In the genomic region with DNA sequence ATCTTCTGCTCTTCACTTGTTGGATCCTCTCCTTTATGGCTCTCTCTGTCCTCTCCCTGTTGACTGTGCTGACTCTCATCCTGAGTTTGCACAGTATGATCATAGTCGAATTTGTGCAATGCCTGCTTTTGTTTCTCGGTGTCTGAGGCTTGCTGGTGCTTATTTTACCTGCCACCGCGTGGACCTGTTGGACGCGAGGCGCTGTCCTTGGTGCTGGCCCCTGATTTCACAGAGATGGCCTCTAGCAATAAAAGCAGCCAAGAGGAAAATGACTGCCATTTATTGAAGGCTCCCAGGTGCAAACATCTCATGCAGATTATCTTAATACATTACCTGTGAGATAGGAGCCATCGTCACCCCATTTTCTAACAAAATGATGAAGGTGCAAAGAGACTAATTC, we compare ENCODE assay signal across 12 mouse cellular contexts. TPM values are rescaled to one million over a fixed set of nuclear protein-coding genes. Genes with fewer than 3 reads are reported as not detected.
DNase-seq lines count a peak whose midpoint lies in the region; TF ChIP-seq lines count a peak whose summit lies in the region.
"Had no signal": no experiment of that assay in that cellular context is flagged by ENCODE, and none has a peak within 500 bp of the region (broad histone marks: within the 10 kb centered on the region; RNA-seq: fewer than 3 reads in every experiment).

No protein-coding gene starts in this region.

- H3K9me3 ChIP-seq in ES-E14 (ENCODE audit: control insufficient read depth, insufficient read depth, low read depth, low read length), result no peaks in the 10 kb centered on the region

- H3K9ac ChIP-seq in ES-E14 (ENCODE audit: insufficient read depth, low read depth, low read length, poor library complexity, severe bottlenecking), result no peak overlapping the region
- H3K9ac ChIP-seq: liver, embryonic 14.5 days had no signal

- no peak overlapping the region for H3K4me3 ChIP-seq in kidney, adult 2 months (ENCODE audit: insufficient read depth, low read depth, low read length)
- H3K4me3 ChIP-seq in ES-E14 (ENCODE audit: insufficient read depth in 1 of 2, low read depth in 1 of 2, low read length in 2 of 2, poor library complexity in 1 of 2, severe bottlenecking in 1 of 2), result no peak overlapping the region

- TF ChIP-seq CTCF in kidney, adult 2 months (conservative IDR thresholded peaks at IDR 0.05; ENCODE audit: insufficient read depth, insufficient read length, low read depth, low read length), result no peak

- in situ Hi-C loops in ES-E14 (cut with MboI; ENCODE audit: low sequenced_read_pairs in 2 of 2, unreplicated experiment in 2 of 2), result no loop called here

- peaks cover 21% of the 10 kb centered on the region; the same call in 1 of the 2 replicates for H3K4me1 ChIP-seq in kidney, adult 2 months (ENCODE audit: control insufficient read depth, insufficient read depth, low read length)
- H3K4me1 ChIP-seq in ES-E14 (ENCODE audit: control insufficient read depth in 2 of 2, insufficient read depth in 2 of 2, low read length in 2 of 2, poor library complexity in 1 of 2), result no peaks in the 10 kb centered on the region

- no peak for TF ChIP-seq POLR2A in kidney, adult 2 months (IDR thresholded peaks at IDR 0.05; ENCODE audit: low read depth, low read length)

- 16% methylated on average over 8 of the region's 8 CpGs for WGBS in kidney, adult 2 months

- DNase-seq in kidney, postnatal 10 days, result peak; percentile 72
- no peak for DNase-seq in kidney, adult 2 months
- DNase-seq in A20 (ENCODE audit: low read depth, low spot score), result peak; percentile 11
- peak; percentile 40 for DNase-seq in ES-E14 (ENCODE audit: low read depth, low spot score)
- DNase-seq in forelimb bud, embryonic 11.5 days (ENCODE audit: low read depth, low spot score), result peak; percentile 67
- DNase-seq in cerebellum, adult 11-12 months, result no peak
- DNase-seq in layer of hippocampus, adult 9-10 months (ENCODE audit: low spot score), result no peak
- DNase-seq: gastrocnemius, postnatal 10 days; right cerebral cortex, postnatal 4 days had no signal

- H3K27ac ChIP-seq in kidney, adult 2 months (ENCODE audit: insufficient read depth, low read depth, low read length), result no peak overlapping the region
- H3K27ac ChIP-seq in ES-E14 (ENCODE audit: insufficient read depth, low read depth, low read length, poor library complexity, severe bottlenecking), result no peak overlapping the region
- H3K27ac ChIP-seq: liver, embryonic 14.5 days had no signal

- peaks cover 2% of the 10 kb centered on the region; the same call in 1 of the 2 replicates for H3K36me3 ChIP-seq in kidney, adult 2 months (ENCODE audit: control insufficient read depth, insufficient read depth, low read length)
- no peaks in the 10 kb centered on the region for H3K36me3 ChIP-seq in ES-E14 (ENCODE audit: control insufficient read depth, insufficient read depth, low read length, poor library complexity, severe bottlenecking)

- H3K27me3 ChIP-seq in kidney, adult 2 months (replicated peaks; ENCODE audit: control insufficient read depth, insufficient read depth, low read length), result no peaks in the 10 kb centered on the region

TF ChIP-seq in ES-E14, 5 proteins besides CTCF, POLR2A, EP300 and RAD21:
- no peak for TF ChIP-seq MAFK (IDR thresholded peaks at IDR 0.05; ENCODE audit: insufficient read depth, low read depth, low read length)
- no peak for TF ChIP-seq ZNF384 (IDR thresholded peaks at IDR 0.05; ENCODE audit: low read depth, low read length)
- no peak for TF ChIP-seq HCFC1 (IDR thresholded peaks at IDR 0.05; ENCODE audit: borderline replicate concordance, insufficient read depth, low read length)
- TF ChIP-seq ZC3H11A (IDR thresholded peaks at IDR 0.05; ENCODE audit: borderline replicate concordance, low read depth, low read length), result no peak
- no peak for TF ChIP-seq CHD2 (IDR thresholded peaks at IDR 0.05; ENCODE audit: low read depth, low read length)
TF ChIP-seq in ES-E14: peak in this region for 0.

RNA-seq across cellular contexts. Expression of a gene that starts 37.5 kb away (rescaled TPM):
- 11.3 and 12.0 TPM in 2 replicates for polyA plus RNA-seq in kidney, adult 2 months (2012; rRNA removed)
- total RNA-seq in ES-E14 (2012; rRNA removed), result 5.4 and 7.8 TPM in 2 replicates

RNA-seq across cellular contexts. Expression of a gene that starts 58.0 kb away (rescaled TPM):
- polyA plus RNA-seq in kidney, adult 2 months (2012; rRNA removed), result 354 and 376 TPM in 2 replicates
- total RNA-seq in ES-E14 (2012; rRNA removed), result 0.90 and 1.1 TPM in 2 replicates
- total RNA-seq: heart, postnatal 10 days; midbrain, postnatal 0 days had no signal
- polyA plus RNA-seq: midbrain, postnatal 0 days had no signal

Comparison
In these comparisons a context has a peak if more than half of its experiments do, and no peak if none do; other contexts are left out.
1. DNase-seq: peak in kidney, postnatal 10 days (single experiment), A20 (single experiment), ES-E14 (single experiment) and forelimb bud, embryonic 11.5 days (single experiment); none in kidney, adult 2 months (single experiment), cerebellum, adult 11-12 months (single experiment) and layer of hippocampus, adult 9-10 months (single experiment).